Mouse (Mus musculus): ENCODE results near the gene Anxa7. TPM values are rescaled to one million over a fixed set of nuclear protein-coding genes. Genes with fewer than 3 reads are reported as not detected.

Gene Anxa7
- polyA plus RNA-seq, 1 experiment, result 69.6 TPM

DNA sequence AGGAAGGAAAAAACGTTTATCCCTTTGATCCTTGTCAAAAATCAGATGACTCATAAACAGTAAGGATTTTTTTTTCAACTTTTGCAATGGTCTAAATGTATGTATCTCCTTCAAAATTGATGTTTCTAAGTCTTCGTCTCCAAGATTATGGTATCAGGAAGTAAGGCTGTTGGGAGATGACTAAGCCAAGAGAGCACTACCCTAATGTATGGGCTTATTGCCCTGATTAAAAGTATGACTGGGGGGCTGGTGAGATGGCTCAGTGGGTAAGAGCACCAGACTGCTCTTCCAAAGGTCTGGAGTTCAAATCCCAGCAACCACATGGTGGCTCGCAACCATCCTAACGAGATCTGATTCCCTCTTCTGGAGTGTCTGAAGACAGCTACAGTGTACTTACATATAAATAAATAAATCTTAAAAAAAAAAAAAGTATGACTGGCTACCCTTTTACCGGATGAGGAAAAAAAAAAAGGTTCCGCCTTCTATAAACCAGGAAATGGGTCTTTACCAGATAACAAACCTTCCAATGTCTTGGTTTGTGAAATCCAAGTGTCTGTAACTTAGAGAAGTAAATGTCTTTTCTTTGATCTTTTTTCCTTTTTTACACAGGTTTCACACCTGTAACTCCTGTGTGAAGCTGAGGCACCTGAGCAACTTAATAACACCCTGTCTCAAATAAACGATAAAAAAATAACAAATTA is 2.3 kb upstream of the Anxa7 start:
- 91% methylated on average over 7 of the region's 7 CpGs for WGBS
- H3K27ac ChIP-seq (ENCODE audit: insufficient read depth, low read length), result no peak overlapping the region
- no peak for TF ChIP-seq POLR2A (IDR thresholded peaks at IDR 0.05; ENCODE audit: borderline replicate concordance, insufficient read depth, low read length)
- no peak for TF ChIP-seq CTCF (IDR thresholded peaks at IDR 0.05; ENCODE audit: borderline replicate concordance, insufficient read depth, low read depth, low read length)
- DNase-seq, result no peak
- H3K27me3 ChIP-seq (ENCODE audit: control insufficient read depth, insufficient read depth, low read length), result no peaks in the 10 kb centered on the region
- no peaks in the 10 kb centered on the region; the same call in 1 of the 2 replicates for H3K4me1 ChIP-seq (ENCODE audit: control insufficient read depth, insufficient read depth, low read length)
- no peak overlapping the region for H3K4me3 ChIP-seq (replicated peaks; ENCODE audit: insufficient read depth, low read depth, low read length)

DNA sequence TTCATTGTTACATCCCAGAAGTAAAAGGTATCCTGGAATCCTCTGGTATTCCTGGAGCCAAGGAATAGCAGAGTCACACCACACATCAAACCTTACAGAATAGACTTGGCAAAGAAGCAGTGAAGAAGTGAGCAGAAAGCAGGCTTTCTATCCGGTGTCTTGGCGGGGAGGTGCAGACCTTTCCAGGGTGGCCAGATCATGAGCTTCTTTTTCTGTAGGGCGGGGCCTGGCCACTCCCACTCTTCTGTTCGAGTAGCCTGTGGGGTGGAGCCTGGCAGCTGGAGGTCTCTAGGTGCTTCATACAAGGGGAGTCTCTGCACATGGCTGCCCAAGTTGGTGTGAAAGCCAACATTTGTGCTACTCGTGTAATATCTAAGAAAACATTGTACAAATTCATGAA is 1.3 kb upstream of the Anxa7 start:
- WGBS, result 36% methylated on average over 5 of the region's 5 CpGs
- TF ChIP-seq CTCF (IDR thresholded peaks at IDR 0.05; ENCODE audit: borderline replicate concordance, insufficient read depth, low read depth, low read length), result no peak
- TF ChIP-seq POLR2A (IDR thresholded peaks at IDR 0.05; ENCODE audit: borderline replicate concordance, insufficient read depth, low read length), result no peak
- DNase-seq, result no peak
- no peak overlapping the region for H3K27ac ChIP-seq (ENCODE audit: insufficient read depth, low read length)
- H3K4me3 ChIP-seq (replicated peaks; ENCODE audit: insufficient read depth, low read depth, low read length), result no peak overlapping the region
- no peaks in the 10 kb centered on the region for H3K27me3 ChIP-seq (ENCODE audit: control insufficient read depth, insufficient read depth, low read length)
- H3K4me1 ChIP-seq (ENCODE audit: control insufficient read depth, insufficient read depth, low read length), result no peaks in the 10 kb centered on the region; the same call in 1 of the 2 replicates

DNA sequence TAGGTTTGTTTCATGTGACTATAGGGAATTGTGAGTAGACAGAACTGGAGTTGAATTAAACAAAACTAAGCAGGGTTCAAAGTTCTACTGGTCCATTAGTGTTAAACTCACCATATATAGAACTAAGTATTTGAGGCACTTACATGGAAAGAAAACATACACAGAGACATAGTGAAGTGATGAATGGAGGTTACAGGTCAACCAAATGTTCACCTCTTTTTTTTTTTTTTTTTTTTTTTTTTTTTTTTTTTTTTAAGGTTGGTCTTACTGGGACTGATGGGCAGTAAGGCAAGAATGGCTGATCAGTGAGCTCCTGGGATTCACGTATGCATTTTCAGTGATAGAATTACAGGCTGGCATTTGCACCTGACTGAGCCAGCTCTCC is 254 bp upstream of the Anxa7 start:
- no peak for DNase-seq
- 78% methylated on average over 1 of the region's 1 CpGs for WGBS
- H3K27me3 ChIP-seq (ENCODE audit: control insufficient read depth, insufficient read depth, low read length), result no peaks in the 10 kb centered on the region
- peak overlapping the region; percentile 100 for H3K4me3 ChIP-seq (replicated peaks; ENCODE audit: insufficient read depth, low read depth, low read length)
- TF ChIP-seq POLR2A (IDR thresholded peaks at IDR 0.05; ENCODE audit: borderline replicate concordance, insufficient read depth, low read length), result no peak
- no peak for TF ChIP-seq CTCF (IDR thresholded peaks at IDR 0.05; ENCODE audit: borderline replicate concordance, insufficient read depth, low read depth, low read length)
- no peak overlapping the region for H3K27ac ChIP-seq (ENCODE audit: insufficient read depth, low read length)
- H3K4me1 ChIP-seq (ENCODE audit: control insufficient read depth, insufficient read depth, low read length), result peaks cover 2% of the 10 kb centered on the region; the same call in 1 of the 2 replicates

DNA sequence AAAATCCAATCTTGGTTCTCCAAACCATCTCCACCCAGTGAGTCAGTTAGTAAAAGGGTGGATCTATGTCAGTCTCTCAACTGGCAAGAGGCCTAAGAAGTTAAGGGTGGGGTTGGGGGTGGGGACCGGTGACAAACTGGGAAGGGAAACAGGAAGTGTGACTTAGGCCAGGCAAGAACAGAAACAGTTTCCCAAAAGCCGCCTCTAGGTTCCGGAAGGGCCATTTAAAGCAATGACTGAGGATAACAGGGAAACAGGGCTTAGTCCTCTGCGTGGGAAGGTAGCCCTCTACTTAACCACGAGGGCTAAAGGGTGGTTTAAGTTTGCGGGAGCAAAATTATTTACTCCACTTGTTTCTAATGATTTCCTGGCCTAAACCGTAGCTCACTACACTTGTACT is 1.1 kb downstream of the Anxa7 start:
- Histone ChIP-seq H3K4me1 (ENCODE audit: control insufficient read depth, insufficient read depth, low read length) (peaks cover 2% of the 10 kb centered on the region; the same call in 1 of the 2 replicates), H3K4me3 (replicated peaks; ENCODE audit: insufficient read depth, low read depth, low read length) (peak overlapping the region; percentile 100), H3K27ac (ENCODE audit: insufficient read depth, low read length) (no peak overlapping the region), H3K27me3 (ENCODE audit: control insufficient read depth, insufficient read depth, low read length) (no peaks in the 10 kb centered on the region)
- TF ChIP-seq CTCF (IDR thresholded peaks at IDR 0.05; ENCODE audit: borderline replicate concordance, insufficient read depth, low read depth, low read length) (no peak), POLR2A (IDR thresholded peaks at IDR 0.05; ENCODE audit: borderline replicate concordance, insufficient read depth, low read length) (no peak)
- 36% methylated on average over 7 of the region's 7 CpGs for WGBS
- DNase-seq, result peak in 1 of 2 experiments; percentile 16

DNA sequence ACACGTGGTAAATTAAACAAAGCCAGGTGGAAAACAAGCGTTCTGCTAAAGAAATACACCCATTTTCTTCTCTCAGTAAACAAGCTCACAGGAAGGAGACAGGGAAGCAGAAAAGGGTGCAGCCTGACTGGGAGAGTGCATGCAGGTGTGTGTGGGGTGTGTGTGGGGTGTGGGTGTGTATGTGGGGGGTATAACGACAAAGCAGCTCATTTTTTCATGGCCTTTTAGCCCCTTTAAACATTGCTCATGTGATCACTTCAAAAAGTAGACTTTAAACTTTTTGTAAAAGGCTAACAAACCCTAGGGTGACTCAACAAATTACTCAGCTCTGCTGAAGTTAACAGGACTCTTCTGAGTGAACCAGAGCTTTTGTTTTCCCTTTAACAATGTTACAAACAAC is 1.5 kb downstream of the Anxa7 start:
- Histone ChIP-seq H3K4me3 (replicated peaks; ENCODE audit: insufficient read depth, low read depth, low read length) (no peak overlapping the region), H3K4me1 (ENCODE audit: control insufficient read depth, insufficient read depth, low read length) (peaks cover 2% of the 10 kb centered on the region; the same call in 1 of the 2 replicates), H3K27me3 (ENCODE audit: control insufficient read depth, insufficient read depth, low read length) (no peaks in the 10 kb centered on the region), H3K27ac (ENCODE audit: insufficient read depth, low read length) (no peak overlapping the region)
- no peak for DNase-seq
- WGBS, result 68% methylated on average over 3 of the region's 3 CpGs
- no peak for TF ChIP-seq POLR2A (IDR thresholded peaks at IDR 0.05; ENCODE audit: borderline replicate concordance, insufficient read depth, low read length)
- TF ChIP-seq CTCF (IDR thresholded peaks at IDR 0.05; ENCODE audit: borderline replicate concordance, insufficient read depth, low read depth, low read length), result no peak

DNA sequence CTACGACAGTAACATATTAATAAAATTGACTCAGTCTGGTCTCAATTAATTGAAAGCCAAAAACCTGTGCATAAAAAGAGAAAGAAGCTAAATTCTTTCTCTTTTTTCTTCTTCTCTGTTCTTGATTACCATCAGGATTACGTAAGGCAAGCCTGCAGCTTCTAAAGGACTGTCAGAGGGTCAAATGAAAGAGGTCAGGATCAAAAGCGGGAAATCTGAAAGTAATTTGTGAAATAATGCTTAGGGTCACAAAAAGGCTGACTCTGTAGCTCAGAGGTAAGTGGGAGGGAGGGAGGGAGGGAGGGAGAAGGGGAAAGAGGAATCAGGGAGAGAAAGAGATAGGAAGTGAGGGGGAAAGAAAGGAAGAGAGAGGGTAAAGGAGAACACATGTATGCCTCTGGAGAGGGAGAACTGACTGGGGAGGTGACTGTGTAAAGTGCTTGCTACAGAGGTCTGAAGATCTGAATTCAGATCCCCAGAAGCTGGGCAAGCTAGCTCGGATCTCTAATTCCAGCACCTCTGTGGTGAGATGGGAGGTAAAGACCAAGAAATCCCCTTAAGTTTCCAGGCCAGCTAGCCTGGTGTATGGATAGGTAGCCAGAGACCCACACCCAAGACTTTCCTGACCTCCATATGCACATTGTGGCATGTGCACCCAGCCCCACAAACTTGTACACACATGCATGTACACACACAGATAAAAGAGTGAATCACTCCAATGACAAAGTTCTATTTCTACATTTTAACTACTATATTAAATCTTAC is 2.5 kb downstream of the Anxa7 start:
- no peak for TF ChIP-seq CTCF (IDR thresholded peaks at IDR 0.05; ENCODE audit: borderline replicate concordance, insufficient read depth, low read depth, low read length)
- TF ChIP-seq POLR2A (IDR thresholded peaks at IDR 0.05; ENCODE audit: borderline replicate concordance, insufficient read depth, low read length), result no peak
- no peak for DNase-seq
- WGBS, result 73% methylated on average over 4 of the region's 4 CpGs
- peaks cover 2% of the 10 kb centered on the region; the same call in 1 of the 2 replicates for H3K4me1 ChIP-seq (ENCODE audit: control insufficient read depth, insufficient read depth, low read length)
- no peak overlapping the region for H3K27ac ChIP-seq (ENCODE audit: insufficient read depth, low read length)
- no peaks in the 10 kb centered on the region for H3K27me3 ChIP-seq (ENCODE audit: control insufficient read depth, insufficient read depth, low read length)
- H3K4me3 ChIP-seq (replicated peaks; ENCODE audit: insufficient read depth, low read depth, low read length), result no peak overlapping the region

DNA sequence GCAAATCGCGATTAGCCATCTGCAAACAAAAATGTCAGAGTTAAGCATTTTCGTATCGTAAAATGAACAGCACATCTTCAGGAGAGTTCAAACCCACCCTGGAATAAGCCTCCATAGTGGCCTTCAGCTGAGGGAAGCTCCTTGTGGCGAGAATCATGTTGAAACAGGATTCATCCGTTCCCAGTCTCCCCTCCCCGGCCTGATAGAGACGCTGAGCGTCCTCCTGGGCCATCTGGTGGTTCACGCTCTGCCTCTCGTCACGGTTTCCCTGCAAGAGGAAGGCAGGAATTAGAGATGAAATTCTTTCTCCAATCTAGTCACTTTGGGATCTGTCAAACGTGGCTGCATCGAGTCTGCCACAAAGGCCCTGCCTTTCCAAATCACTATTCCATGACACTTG is 19.7 kb downstream of the Anxa7 start:
- Histone ChIP-seq H3K4me1 (ENCODE audit: control insufficient read depth, insufficient read depth, low read length) (no peaks in the 10 kb centered on the region), H3K27ac (ENCODE audit: insufficient read depth, low read length) (no peak overlapping the region), H3K4me3 (replicated peaks; ENCODE audit: insufficient read depth, low read depth, low read length) (no peak overlapping the region), H3K27me3 (ENCODE audit: control insufficient read depth, insufficient read depth, low read length) (no peaks in the 10 kb centered on the region)
- TF ChIP-seq CTCF (IDR thresholded peaks at IDR 0.05; ENCODE audit: borderline replicate concordance, insufficient read depth, low read depth, low read length) (no peak), POLR2A (IDR thresholded peaks at IDR 0.05; ENCODE audit: borderline replicate concordance, insufficient read depth, low read length) (no peak)
- DNase-seq, result no peak
- 54% methylated on average over 14 of the region's 14 CpGs for WGBS

DNA sequence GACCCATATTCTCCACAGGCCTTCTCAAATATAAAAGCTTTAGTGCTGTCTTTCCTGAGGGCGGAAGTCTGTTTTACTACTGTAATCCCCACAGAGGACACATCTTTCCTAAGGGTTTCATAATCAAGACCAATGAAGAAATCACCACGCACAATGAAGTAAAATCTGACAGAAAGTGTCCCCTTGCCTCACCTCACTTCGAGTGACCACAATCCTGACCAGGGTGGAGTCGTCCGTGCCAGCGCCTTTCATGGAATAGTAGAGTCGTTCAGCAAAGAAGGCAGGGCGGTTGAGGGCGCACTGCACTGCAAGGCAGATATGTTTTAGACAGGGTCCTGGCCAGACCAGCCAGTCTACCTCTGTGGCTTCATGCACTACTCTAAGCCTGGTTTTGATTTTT is 21.6 kb downstream of the Anxa7 start:
- WGBS, result 92% methylated on average over 9 of the region's 9 CpGs
- Histone ChIP-seq H3K4me3 (replicated peaks; ENCODE audit: insufficient read depth, low read depth, low read length) (no peak overlapping the region), H3K4me1 (ENCODE audit: control insufficient read depth, insufficient read depth, low read length) (no peaks in the 10 kb centered on the region), H3K27me3 (ENCODE audit: control insufficient read depth, insufficient read depth, low read length) (no peaks in the 10 kb centered on the region), H3K27ac (ENCODE audit: insufficient read depth, low read length) (no peak overlapping the region)
- TF ChIP-seq POLR2A (IDR thresholded peaks at IDR 0.05; ENCODE audit: borderline replicate concordance, insufficient read depth, low read length) (no peak), CTCF (IDR thresholded peaks at IDR 0.05; ENCODE audit: borderline replicate concordance, insufficient read depth, low read depth, low read length) (no peak)
- DNase-seq, result no peak
